Mouse (Mus musculus) testis, adult 2 months (tissue): ENCODE measurements at regions not wholly inside any gene's neighbourhood (a gene's known extent, or its start where the extent isn't known, plus 50 kb on each side); places are given as distances from the start of the nearest gene placed in this dataset.
A peak's percentile ranks its signal among the peaks of the same experiment; 100 is the strongest.

Source experiments
- H3K27ac ChIP-seq: fragments of 200-500 bp; 2 replicates; pipeline ENCODE4 v1.5.1; 2012; ENCODE audit warnings: low read depth, low read length; ENCODE audit not compliant: control insufficient read depth, insufficient read depth
- H3K27me3 ChIP-seq: fragments of 200-500 bp; 2 replicates; pipeline ENCODE4 v1.6.1; 2012; ENCODE audit warnings: mild to moderate bottlenecking, low read length, moderate library complexity; ENCODE audit not compliant: control insufficient read depth, insufficient read depth
- H3K36me3 ChIP-seq: fragments of 200-500 bp; 2 replicates; pipeline ENCODE4 v1.6.1; 2012; ENCODE audit warnings: mild to moderate bottlenecking, low read length; ENCODE audit not compliant: control insufficient read depth, insufficient read depth
- H3K4me1 ChIP-seq: fragments of 200-500 bp; 2 replicates; pipeline ENCODE4 v1.6.1; 2012; ENCODE audit warnings: low read length; ENCODE audit not compliant: control insufficient read depth, insufficient read depth
- H3K4me3 ChIP-seq: fragments of 200-500 bp; 2 replicates; pipeline ENCODE4 v1.5.1; 2012; ENCODE audit warnings: low read depth, mild to moderate bottlenecking, low read length, moderate library complexity, mixed read lengths; ENCODE audit not compliant: control insufficient read depth
- CTCF ChIP-seq: fragments of 200-500 bp; IDR thresholded peaks from 2 replicates; pipeline ENCODE4 v1.5.1; 2012; ENCODE audit warnings: low read depth, mild to moderate bottlenecking, inconsistent platforms, low read length, moderate library complexity; ENCODE audit not compliant: control insufficient read depth, insufficient read depth, insufficient replicate concordance
- POLR2A ChIP-seq: fragments of 200-500 bp; IDR thresholded peaks from 2 replicates; pipeline ENCODE4 v1.6.1; 2012; ENCODE audit warnings: low read depth, mild to moderate bottlenecking, inconsistent platforms, low read length, moderate library complexity; ENCODE audit not compliant: control insufficient read depth

GRCm38 (mm10) chr1:90281956-90282355, 78.2 kb downstream of the Ackr3 start:
- Histone ChIP-seq H3K4me1 (peaks cover 10% of the 10 kb centered on the region), H3K4me3 (no peak overlapping the region), H3K27me3 (no peaks in the 10 kb centered on the region), H3K36me3 (no peaks in the 10 kb centered on the region), H3K27ac (no peak overlapping the region)
- TF ChIP-seq CTCF (no peak), POLR2A (no peak)

- Histone ChIP-seq H3K27me3 (no peaks in the 10 kb centered on the region), H3K27ac (no peak overlapping the region), H3K4me3 (no peak overlapping the region), H3K36me3 (no peaks in the 10 kb centered on the region), H3K4me1 (peaks cover 10% of the 10 kb centered on the region)
- TF ChIP-seq CTCF (no peak), POLR2A (no peak)
These were observed 78.6 kb downstream of the Ackr3 start for GRCm38 (mm10) chr1:90282367-90282766.

GRCm38 (mm10) chr1:90283176-90283775, 79.5 kb downstream of the Ackr3 start:
- Histone ChIP-seq H3K4me3 (no peak overlapping the region), H3K27ac (no peak overlapping the region), H3K36me3 (no peaks in the 10 kb centered on the region), H3K27me3 (no peaks in the 10 kb centered on the region), H3K4me1 (peaks cover 10% of the 10 kb centered on the region)
- no peak for TF ChIP-seq POLR2A
- no peak for TF ChIP-seq CTCF

GRCm38 (mm10) chr1:90283912-90284636, 80.3 kb downstream of the Ackr3 start:
- H3K36me3 ChIP-seq, result no peaks in the 10 kb centered on the region
- peaks cover 10% of the 10 kb centered on the region for H3K4me1 ChIP-seq
- TF ChIP-seq CTCF, result no peak
- no peaks in the 10 kb centered on the region for H3K27me3 ChIP-seq
- no peak overlapping the region for H3K27ac ChIP-seq
- H3K4me3 ChIP-seq, result no peak overlapping the region

GRCm38 (mm10) chr1:90285318-90285717, 81.5 kb downstream of the Ackr3 start:
- Histone ChIP-seq H3K4me1 (peaks cover 10% of the 10 kb centered on the region), H3K27ac (no peak overlapping the region)

GRCm38 (mm10) chr1:90287251-90287650, 83.5 kb downstream of the Ackr3 start:
- H3K4me1 ChIP-seq, result peaks cover 10% of the 10 kb centered on the region
- H3K27me3 ChIP-seq, result no peaks in the 10 kb centered on the region
- TF ChIP-seq POLR2A, result no peak
- TF ChIP-seq CTCF, result no peak
- no peaks in the 10 kb centered on the region for H3K36me3 ChIP-seq
- H3K27ac ChIP-seq, result no peak overlapping the region
- peak overlapping the region; percentile 32 for H3K4me3 ChIP-seq

More at GRCm38 (mm10) chr1:90285318-90285717, 81.5 kb downstream of the Ackr3 start:
- TF ChIP-seq POLR2A (no peak), CTCF (no peak)
- Histone ChIP-seq H3K27me3 (no peaks in the 10 kb centered on the region), H3K4me3 (no peak overlapping the region), H3K36me3 (no peaks in the 10 kb centered on the region)

GRCm38 (mm10) chr1:90288892-90289731, 85.3 kb downstream of the Ackr3 start:
- Histone ChIP-seq H3K27me3 (no peaks in the 10 kb centered on the region), H3K4me3 (peak overlapping the region; percentile 44), H3K27ac (no peak overlapping the region), H3K4me1 (peaks cover 10% of the 10 kb centered on the region), H3K36me3 (no peaks in the 10 kb centered on the region)
- TF ChIP-seq POLR2A (no peak), CTCF (no peak)
